Mouse (Mus musculus) forebrain, embryonic 12.5 days (tissue): ENCODE measurements around the gene Gm28053. TPM values are rescaled to one million over a fixed set of nuclear protein-coding genes. Genes with fewer than 3 reads are reported as not detected.

Source experiments
- polyA plus RNA-seq: library from polyadenylated mRNA; unstranded; fragments of >200 nt; fragmentation: Nextera tagmentation; extraction: Ambion mirVana; gene quantifications from 2 replicates; pipeline ENCODE4 v1.2.1, GENCODE M21; 2016

Gene Gm28053
- polyA plus RNA-seq, 1 experiment from 2014 or later = not detected

Other genes starting within 250 kb of the Gm28053 start
- 78.6 and 88.3 TPM in 2 replicates for gene Atp6v0e2, start 181.0 kb upstream of the Gm28053 start, polyA plus RNA-seq
- 16.7 and 21.3 TPM in 2 replicates for gene Lrrc61, start 163.8 kb upstream of the Gm28053 start, polyA plus RNA-seq
- 0.74 and 1.2 TPM in 2 replicates for gene Rarres2, start 145.8 kb upstream of the Gm28053 start, polyA plus RNA-seq
- gene Gm45021, start 129.0 kb upstream of the Gm28053 start, polyA plus RNA-seq = not detected in 2 replicates
- 46.7 and 50.0 TPM in 2 replicates for gene Repin1, start 124.7 kb upstream of the Gm28053 start, polyA plus RNA-seq
- not detected in 2 replicates for gene Gm44965, start 124.7 kb upstream of the Gm28053 start, polyA plus RNA-seq
- 13.4 and 14.9 TPM in 2 replicates for gene Zfp775, start 116.5 kb upstream of the Gm28053 start, polyA plus RNA-seq
- 1.2 and 1.6 TPM in 2 replicates for gene AI854703, start 91.8 kb upstream of the Gm28053 start, polyA plus RNA-seq
- 0.36 TPM in 2 replicates for gene Gimap8, start 71.4 kb upstream of the Gm28053 start, polyA plus RNA-seq
- 2.0 and 2.6 TPM in 2 replicates for gene Gimap9, start 42.5 kb upstream of the Gm28053 start, polyA plus RNA-seq
- gene Gimap4, start 34.1 kb upstream of the Gm28053 start, polyA plus RNA-seq = 2.8 and 3.4 TPM in 2 replicates
- gene Gimap6, start 10.4 kb upstream of the Gm28053 start, polyA plus RNA-seq = 5.7 and 6.5 TPM in 2 replicates
- gene Gimap7, start within 50 bp of the Gm28053 start, polyA plus RNA-seq = not detected in 2 replicates
- gene Gimap1, start 20.4 kb downstream of the Gm28053 start, polyA plus RNA-seq = 3.0 and 3.3 TPM in 2 replicates
- gene Gimap5, start 27.6 kb downstream of the Gm28053 start, polyA plus RNA-seq = 0.50 and 1.0 TPM in 2 replicates
- not detected in 2 replicates for gene Gimap3, start 52.2 kb downstream of the Gm28053 start, polyA plus RNA-seq
- gene Tmem176a, start 122.3 kb downstream of the Gm28053 start, polyA plus RNA-seq = 12.0 and 16.7 TPM in 2 replicates
- gene Tmem176b, start 122.9 kb downstream of the Gm28053 start, polyA plus RNA-seq = 67.1 and 77.8 TPM in 2 replicates
- gene Aoc1, start 154.3 kb downstream of the Gm28053 start, polyA plus RNA-seq = not detected in 2 replicates
- not detected in 2 replicates for gene 1600015I10Rik, start 211.3 kb downstream of the Gm28053 start, polyA plus RNA-seq